Mouse (Mus musculus) kidney, postnatal 10 days (tissue): ENCODE measurements around the gene Fam50a.
A peak's percentile ranks its signal among the peaks of the same experiment; 100 is the strongest.

ENCODE experiments used
- DNase-seq: peaks from one replicate; pipeline ENCODE4 v3.0.0; 2021; ENCODE audit warnings: mixed read lengths

Fam50a gene

DNA sequence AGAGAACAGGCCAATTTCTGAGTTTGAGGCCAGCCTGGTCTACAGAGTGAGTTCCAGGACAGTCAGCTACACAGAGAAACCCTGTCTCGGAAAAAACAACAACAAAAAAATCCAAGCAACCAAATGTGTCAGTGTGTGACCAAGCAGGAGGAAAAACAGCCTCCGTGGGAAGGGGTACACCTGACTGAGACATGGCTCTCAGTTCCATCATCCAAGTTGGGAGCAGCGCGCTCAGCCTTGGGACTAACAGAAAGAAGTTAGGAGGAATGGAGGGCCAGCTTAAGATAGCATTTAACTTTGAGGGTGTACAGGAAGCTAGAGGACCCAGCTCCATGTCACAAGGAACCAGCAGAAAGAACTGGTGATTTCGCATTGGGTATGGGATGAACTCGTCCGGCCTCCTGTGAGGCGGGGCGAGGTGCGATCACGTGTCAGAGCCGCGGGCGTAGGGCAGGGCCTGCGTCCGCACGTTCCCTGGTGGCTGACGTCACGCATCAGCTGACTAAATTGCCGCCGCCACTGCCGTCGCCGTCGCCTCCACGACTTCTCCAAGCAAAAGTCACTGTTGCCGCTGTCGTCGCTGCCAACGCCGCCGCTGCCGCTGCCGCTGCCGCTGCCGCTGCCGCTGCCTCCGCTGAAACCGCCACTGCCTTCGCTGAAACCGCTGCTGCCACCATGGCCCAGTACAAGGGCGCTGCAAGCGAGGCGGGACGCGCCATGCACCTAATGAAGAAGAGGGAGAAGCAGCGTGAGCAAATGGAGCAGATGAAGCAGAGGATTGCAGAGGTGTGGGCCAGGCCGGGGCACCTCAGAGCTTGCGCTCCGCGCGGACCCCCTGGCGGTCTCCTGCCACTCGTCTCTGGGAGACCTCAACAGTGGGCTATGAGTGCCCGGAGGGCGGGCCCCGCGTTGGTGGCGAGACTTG, at the start of gene Fam50a:
Gene Fam50a (plus strand): TSS at position 494 of the 925 bp plus-strand sequence.
- peak; percentile 94 for DNase-seq

DNA sequence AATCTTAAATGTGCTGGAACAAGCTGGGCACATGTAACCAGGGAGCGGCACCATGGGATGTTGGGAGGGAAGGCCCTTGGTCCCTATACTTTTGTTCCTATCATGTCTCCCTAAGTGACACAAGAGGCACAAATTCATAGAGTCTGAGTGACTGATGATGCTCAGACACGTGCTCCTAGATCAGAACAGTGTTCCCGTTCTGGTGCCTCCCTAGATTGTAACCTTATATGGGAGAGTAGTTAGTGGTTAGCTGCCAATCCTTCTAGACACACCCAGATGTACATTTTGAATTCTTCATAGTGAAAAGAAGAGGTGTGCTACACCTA, 43.1 kb upstream of the Fam50a start:
- DNase-seq: no peak

GRCm38 (mm10) chrX:74270062-74270901, 42.6 kb upstream of the Fam50a start, which contains the start of gene Rpl10:
Gene Rpl10, plus strand, starts transcription at chrX:74270812.
- DNase-seq: peak; percentile 92

DNA sequence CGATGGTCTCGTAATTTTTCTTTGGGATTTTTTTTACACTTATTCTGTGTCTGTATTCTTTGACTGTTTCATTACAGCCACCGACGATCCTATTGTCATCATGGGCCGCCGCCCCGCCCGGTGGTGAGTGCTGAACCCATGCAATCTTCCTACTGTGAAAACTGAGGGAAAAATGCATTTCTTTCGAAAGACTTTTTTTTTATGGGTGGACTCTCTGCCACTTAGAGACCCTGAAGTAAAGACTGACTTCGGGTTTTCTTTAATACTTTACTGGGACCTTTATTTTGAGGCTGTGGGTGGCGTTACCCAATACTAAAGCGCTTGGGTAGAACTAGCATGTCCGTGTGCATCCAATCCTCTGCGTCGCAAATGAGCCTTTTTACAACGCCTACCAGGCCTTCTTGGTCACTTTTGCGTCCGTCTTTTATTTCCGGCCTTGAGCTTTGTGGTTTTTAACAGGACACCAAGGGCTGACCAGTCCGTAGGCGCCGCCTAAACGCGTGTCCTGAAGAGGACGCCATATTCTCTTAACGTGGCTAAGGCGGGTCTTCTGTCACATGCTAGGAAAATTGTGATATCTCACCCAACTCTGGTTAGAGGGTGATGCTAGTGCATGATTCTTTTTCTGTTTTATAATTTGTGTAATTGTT, 41.8 kb upstream of the Fam50a start:
- peak; percentile 51 for DNase-seq

DNA sequence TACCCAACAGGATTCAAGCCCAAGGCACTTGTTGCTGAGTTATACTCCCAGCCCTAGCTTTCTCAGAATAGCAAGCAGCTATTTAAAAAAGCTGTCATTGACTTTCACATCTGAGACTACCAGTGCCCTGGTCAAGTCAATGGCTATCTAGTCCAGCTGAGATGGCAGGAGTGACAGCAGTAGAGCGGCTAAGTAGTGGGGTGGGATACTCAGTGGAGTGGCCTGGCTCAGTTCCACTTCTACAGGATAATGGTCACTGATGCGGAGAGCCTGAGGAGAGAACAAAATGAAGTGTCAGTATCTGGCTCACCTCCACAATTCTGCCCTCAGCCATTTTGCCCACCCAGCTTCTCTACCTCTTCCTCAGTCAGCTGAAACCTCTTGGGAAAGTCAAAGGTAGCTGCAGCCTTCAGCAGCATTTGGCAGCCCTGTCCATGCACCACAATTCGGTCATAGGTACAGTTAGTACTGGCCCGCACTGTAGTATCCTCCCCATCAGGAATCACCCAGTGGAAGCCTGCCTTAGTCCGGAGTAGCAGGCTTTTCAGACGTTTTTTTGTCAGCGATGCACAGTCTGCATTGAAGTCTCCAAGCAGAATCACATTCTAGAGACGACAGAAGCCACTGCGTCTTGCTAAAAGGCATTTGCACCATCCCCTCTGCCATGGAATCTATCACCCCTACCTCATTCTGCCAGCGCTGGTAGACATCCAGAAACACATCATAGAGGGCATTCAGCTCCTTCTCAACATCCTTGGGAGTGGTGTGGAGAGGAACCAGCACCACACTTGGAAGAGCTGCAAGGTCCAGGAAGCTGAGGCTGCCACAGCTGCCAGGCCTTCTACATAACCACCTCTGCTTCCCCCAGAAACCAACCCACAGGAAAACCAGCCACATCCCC, 39.2 kb upstream of the Fam50a start:
- no peak for DNase-seq

- DNase-seq: no peak
Observed at GRCm38 (mm10) chrX:74277916-74278315, 34.9 kb upstream of the Fam50a start.

DNA sequence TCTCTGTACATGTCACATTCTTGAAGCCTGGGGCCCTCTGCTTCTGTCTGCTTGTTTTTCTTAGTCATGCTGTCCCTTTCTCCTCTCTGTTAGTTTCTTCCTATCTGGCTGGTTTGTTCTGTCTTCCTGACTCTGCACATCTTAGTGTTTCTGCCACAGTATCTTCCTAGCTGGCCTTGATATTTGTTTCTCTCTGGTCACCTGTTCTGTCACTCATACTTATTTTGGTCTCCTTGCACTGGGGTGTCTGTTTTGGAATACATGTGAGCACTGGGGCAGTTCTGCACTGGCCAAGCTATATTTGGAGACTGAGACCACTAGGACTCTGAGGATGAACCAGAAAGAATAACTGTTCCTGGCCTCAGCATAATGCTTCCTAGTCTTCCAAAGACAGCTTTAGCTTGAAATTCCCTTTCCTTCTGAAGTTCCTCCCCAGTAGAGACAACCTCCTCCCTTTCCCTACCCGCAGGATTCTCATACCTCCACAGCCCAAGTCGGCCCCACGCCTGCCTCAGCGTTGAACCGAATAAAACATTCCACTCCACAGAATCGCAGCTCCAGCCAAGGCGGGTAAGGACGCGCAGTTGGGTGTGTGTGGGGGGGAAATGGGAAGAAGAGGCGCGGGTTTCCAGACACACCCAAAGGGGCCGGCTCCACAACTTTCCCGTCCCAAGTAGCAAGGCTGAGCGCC, 31.6 kb upstream of the Fam50a start:
- DNase-seq: no peak

- peak; percentile 88 for DNase-seq
Observed at GRCm38 (mm10) chrX:74281732-74282394, 31.0 kb upstream of the Fam50a start, which contains the start of the genes Taz and Dnase1l1. Gene Taz, plus strand, starts transcription at chrX:74281912. Gene Dnase1l1, minus strand, starts transcription at chrX:74282337.

- DNase-seq: peak; percentile 91
Observed at GRCm38 (mm10) chrX:74282395-74283091, 30.3 kb upstream of the Fam50a start.

DNA sequence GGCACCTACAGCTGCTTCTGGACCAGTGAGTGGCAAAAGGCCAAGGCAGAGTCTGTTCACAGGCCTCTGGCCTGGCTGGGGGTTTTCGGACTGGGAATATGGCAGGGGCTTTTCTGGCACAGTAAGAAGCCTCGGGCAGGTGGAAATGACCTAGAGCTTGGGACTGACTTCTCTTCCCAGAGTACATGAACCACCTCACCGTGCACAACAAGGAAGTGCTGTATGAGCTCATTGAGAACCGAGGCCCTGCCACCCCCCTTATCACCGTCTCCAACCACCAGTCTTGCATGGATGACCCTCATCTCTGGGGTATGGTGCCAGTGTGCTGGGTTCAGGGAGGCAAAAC, 29.8 kb upstream of the Fam50a start:
- no peak for DNase-seq

DNA sequence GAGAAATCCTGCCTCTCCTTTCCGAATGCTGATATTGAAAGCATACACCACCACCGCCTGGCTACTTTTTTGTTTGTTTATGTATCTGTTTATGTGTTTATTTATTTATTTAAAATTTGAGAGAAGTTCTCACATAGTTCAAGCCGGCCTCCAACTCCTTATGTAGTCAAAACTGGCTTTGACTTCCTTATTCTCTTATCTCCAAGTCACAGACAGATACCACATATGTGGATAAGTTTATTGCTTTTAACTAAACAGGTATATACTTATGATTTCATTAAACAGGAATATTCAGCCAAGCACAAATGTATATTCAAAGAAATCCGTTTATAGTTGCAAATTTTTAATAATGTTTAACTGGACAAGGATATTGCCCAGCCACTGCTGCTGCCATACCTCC, 19.4 kb upstream of the Fam50a start:
- no peak for DNase-seq

GRCm38 (mm10) chrX:74296538-74297448, 16.0 kb upstream of the Fam50a start, which contains the start of gene Atp6ap1:
Gene Atp6ap1, plus strand, starts transcription at chrX:74297097.
- peak; percentile 95 for DNase-seq

- no peak for DNase-seq
Observed at GRCm38 (mm10) chrX:74298348-74298747, 14.5 kb upstream of the Fam50a start.

DNA sequence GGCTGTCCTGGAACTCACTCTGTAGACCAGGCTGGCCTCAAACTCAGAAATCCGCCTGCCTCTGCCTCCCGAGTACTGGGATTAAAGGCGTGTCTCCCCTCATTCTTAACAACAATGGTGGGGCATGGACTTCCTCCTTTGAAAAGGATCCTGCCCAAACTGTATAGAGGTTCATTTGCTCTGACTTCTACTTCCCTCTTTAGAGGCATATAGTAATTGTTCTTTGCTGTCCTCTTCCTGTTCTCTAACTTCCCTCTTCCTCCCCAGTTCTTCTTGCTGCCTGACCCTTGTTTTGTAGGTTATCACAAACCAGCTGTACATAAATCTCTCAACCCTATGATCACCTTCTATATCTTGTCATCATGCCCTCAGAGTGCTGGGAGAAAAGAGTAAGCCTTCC, 13.1 kb upstream of the Fam50a start:
- DNase-seq: no peak

DNA sequence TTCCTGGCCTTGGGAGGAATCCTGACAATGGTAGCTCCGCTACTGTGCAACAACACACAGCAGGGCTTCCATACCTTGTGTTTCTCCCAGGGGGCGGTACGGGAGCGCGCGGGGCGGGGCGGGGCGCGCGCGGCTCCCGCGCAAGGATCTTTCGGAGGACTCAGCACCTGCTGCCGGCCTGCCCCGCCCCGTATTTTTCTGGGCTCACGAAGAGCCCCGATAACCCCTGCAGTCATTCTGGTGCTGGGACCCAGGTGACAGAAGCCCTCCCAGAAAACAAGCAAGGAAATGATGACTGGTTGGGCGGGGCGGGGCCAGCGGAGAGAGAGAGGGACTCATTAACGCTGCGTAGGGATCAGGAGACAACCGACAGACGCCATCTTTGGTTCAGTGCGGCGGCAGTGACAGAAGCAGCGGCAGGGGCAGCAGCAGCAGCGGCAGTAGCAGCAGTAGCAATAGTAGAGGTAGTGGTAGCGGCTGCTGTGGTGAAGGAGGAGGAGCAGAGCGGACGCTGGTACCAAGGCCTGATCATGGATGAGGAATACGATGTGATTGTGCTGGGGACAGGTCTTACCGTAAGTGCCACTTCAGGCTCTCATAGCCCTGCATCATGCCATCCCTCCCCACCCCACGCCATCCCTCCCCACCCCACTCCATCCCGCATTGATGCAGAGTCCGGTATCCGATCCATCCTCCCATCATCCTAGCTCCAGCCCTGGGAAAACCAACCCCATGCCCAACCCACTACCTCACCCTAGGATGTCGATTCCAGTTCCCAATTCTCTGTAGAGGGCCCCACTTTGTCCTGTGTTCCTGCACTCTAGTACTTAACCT, 7.7 kb upstream of the Fam50a start, which contains the start of gene Gdi1:
Gene Gdi1 (plus strand): TSS at position 132 of the 834 bp plus-strand sequence.
- DNase-seq: peak; percentile 82

DNA sequence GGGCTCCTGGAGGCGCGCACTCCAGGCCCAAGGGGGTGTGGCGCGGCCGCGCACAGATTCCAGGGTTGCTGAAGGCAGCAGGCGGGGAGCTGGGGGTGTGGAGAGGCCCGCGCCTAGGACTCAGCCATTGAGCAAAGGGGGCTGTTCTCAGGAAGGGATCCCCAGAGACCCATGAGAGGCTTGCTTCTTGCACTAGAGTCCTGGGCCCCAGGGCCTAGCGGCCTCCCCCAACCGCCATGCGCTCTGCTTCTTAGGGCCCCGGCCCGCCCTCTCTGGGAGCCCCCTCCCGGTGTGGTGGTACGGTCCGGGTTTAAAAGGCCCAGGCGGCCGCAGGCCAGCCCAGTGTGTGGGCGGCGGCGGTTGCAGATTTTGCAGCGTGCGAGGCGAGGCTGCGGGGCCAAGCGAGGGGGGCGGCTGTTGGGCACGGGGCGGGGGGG, 15.9 kb downstream of the Fam50a start, which contains the start of gene Plxna3:
Gene Plxna3 (plus strand): TSS at position 342 of the 437 bp plus-strand sequence.
- DNase-seq: peak; percentile 81

DNA sequence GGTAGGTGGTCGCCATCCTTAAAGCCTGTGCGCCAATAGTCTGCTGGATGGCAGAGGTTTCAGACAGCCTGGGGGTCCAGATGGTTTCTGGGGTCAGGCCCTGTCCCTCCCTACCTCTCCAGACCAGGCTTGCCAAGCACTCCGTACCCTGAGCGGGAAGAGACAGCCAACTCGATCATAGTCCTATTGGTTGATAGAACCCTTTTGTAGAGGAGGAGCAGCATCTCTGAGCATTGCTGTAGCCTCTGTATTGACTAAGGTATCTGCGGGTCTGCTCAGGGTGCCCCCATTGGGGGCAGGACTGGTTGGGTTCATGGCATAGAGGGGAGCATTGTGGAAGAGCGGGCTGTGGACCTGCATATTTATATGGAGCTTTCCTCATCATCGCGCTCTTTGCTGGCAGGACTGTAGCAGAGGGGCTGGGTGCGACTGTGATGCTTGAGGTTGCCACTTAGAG, 16.4 kb downstream of the Fam50a start:
- DNase-seq: no peak
